Mouse (Mus musculus): ENCODE data around the gene Tbx15. TPM values are rescaled to one million over a fixed set of nuclear protein-coding genes. Genes with fewer than 3 reads are reported as not detected.
"Not testable (repeated sequence)": the region's sequence is repeated elsewhere in the genome, so short reads cannot be mapped to it uniquely, and the experiment has no call there.

Tbx15 gene
- polyA plus RNA-seq, 1 experiment from 2014 or later: 0.13 TPM

GRCm38 (mm10) chr3:99264695-99265094, 24.5 kb downstream of the Tbx15 start:
- ATAC-seq: no peak
- H3K27me3 ChIP-seq: peaks cover 4% of the 10 kb centered on the region
- in situ Hi-C loops (cut with MboI; ENCODE audit: low pct_unique_long_range_greater_than_20kb): no loop called here

GRCm38 (mm10) chr3:99266752-99267303, 26.6 kb downstream of the Tbx15 start:
- in situ Hi-C loops (cut with MboI; ENCODE audit: low pct_unique_long_range_greater_than_20kb): no loop called here
- POLR2A ChIA-PET: interaction anchor here (0.7 kb wide), 1 partner anchor 53 kb away, joined by 5 read pairs; no protein-coding TSS in a partner anchor
- CTCF ChIA-PET: interaction anchor here (1.2 kb wide), 1 partner anchor 33 kb away, joined by 3 read pairs; no protein-coding TSS in a partner anchor
- DNase-seq (ENCODE audit: low read depth, low spot score): no peak
- no peaks in the 10 kb centered on the region for H3K27me3 ChIP-seq
- ATAC-seq: no peak
- TF ChIP-seq CTCF (IDR thresholded peaks at IDR 0.05): no peak

More at GRCm38 (mm10) chr3:99264695-99265094, 24.5 kb downstream of the Tbx15 start:
- CTCF ChIA-PET: no interaction called here
- TF ChIP-seq CTCF (IDR thresholded peaks at IDR 0.05): no peak
- POLR2A ChIA-PET: interaction anchor here (0.6 kb wide), 1 partner anchor 53 kb away, joined by 5 read pairs; no protein-coding TSS in a partner anchor
- DNase-seq (ENCODE audit: low read depth, low spot score): no peak

GRCm38 (mm10) chr3:99277973-99278580, 37.9 kb downstream of the Tbx15 start:
- DNase-seq (ENCODE audit: low read depth, low spot score): no peak

GRCm38 (mm10) chr3:99279718-99280117, 39.5 kb downstream of the Tbx15 start:
- POLR2A ChIA-PET: no interaction called here
- no peak for TF ChIP-seq CTCF (IDR thresholded peaks at IDR 0.05)
- no peaks in the 10 kb centered on the region for H3K27me3 ChIP-seq
- ATAC-seq: no peak
- CTCF ChIA-PET: no interaction called here
- no peak for DNase-seq (ENCODE audit: low read depth, low spot score)
- in situ Hi-C loops (cut with MboI; ENCODE audit: low pct_unique_long_range_greater_than_20kb): no loop called here

More at GRCm38 (mm10) chr3:99277973-99278580, 37.9 kb downstream of the Tbx15 start:
- ATAC-seq: no peak
- TF ChIP-seq CTCF (IDR thresholded peaks at IDR 0.05): no peak
- in situ Hi-C loops (cut with MboI; ENCODE audit: low pct_unique_long_range_greater_than_20kb): no loop called here
- ChIA-PET POLR2A (no interaction called here), CTCF (interaction anchor here (0.9 kb wide), 1 partner anchor 22 kb away, joined by 3 read pairs; no protein-coding TSS in a partner anchor)
- no peaks in the 10 kb centered on the region for H3K27me3 ChIP-seq

DNA sequence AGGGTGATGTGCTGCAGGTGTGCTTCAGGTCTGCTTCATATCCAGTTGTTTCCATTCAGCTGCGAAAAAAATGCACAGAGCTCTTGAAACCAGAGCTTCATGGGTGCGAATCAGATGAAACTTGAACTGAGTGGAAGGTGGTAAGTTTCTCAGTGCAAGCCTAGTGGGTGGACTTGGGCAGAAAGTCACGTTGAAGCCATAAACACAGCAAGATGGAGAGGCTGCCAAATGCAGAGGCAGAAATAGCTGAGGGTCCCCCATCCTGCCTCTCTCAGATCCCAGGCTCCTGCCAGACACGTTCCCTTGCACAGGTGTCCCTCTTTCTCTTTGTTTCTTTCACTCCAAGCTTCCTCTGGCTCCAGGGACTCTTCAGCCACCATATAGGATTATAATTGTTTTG, 41.3 kb downstream of the Tbx15 start:
- H3K27me3 ChIP-seq: no peaks in the 10 kb centered on the region
- POLR2A ChIA-PET: no interaction called here
- TF ChIP-seq CTCF (IDR thresholded peaks at IDR 0.05): no peak
- in situ Hi-C loops (cut with MboI; ENCODE audit: low pct_unique_long_range_greater_than_20kb): no loop called here
- CTCF ChIA-PET: interaction anchor here (1.2 kb wide), 1 partner anchor 13 kb away, joined by 3 read pairs; no protein-coding TSS in a partner anchor
- DNase-seq (ENCODE audit: low read depth, low spot score): no peak
- no peak for ATAC-seq

DNA sequence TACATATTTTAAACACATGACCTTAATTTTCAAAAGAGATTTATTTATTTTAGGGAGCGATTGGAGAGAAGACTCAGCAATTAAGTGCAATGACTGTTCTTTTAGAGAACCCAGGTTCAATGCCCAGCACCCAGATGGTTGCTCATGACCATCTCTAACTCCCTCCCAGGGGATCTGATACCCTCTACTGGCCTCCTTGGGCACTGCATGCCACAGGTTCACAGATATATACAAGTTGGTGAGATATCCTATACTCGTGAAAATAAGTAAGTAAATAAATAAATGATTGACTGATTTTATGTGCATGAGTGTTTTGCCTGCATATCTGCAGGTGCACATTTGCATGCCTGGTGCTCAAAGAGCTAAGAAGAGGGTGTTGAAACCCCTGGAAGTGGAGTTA, 48.1 kb downstream of the Tbx15 start:
- CTCF ChIA-PET: no interaction called here
- DNase-seq (ENCODE audit: low read depth, low spot score): no peak
- peak; percentile 75 for TF ChIP-seq CTCF (IDR thresholded peaks at IDR 0.05)
- in situ Hi-C loops (cut with MboI; ENCODE audit: low pct_unique_long_range_greater_than_20kb): no loop called here
- H3K27me3 ChIP-seq: peaks cover 3% of the 10 kb centered on the region
- POLR2A ChIA-PET: no interaction called here
- ATAC-seq: no peak

- TF ChIP-seq CTCF (IDR thresholded peaks at IDR 0.05): no peak
- no peak for ATAC-seq
- POLR2A ChIA-PET: no interaction called here
- peaks cover 3% of the 10 kb centered on the region for H3K27me3 ChIP-seq
- DNase-seq (ENCODE audit: low read depth, low spot score): no peak
- in situ Hi-C loops (cut with MboI; ENCODE audit: low pct_unique_long_range_greater_than_20kb): no loop called here
- CTCF ChIA-PET: no interaction called here
Observed at GRCm38 (mm10) chr3:99290064-99290702, 50.0 kb downstream of the Tbx15 start.

DNA sequence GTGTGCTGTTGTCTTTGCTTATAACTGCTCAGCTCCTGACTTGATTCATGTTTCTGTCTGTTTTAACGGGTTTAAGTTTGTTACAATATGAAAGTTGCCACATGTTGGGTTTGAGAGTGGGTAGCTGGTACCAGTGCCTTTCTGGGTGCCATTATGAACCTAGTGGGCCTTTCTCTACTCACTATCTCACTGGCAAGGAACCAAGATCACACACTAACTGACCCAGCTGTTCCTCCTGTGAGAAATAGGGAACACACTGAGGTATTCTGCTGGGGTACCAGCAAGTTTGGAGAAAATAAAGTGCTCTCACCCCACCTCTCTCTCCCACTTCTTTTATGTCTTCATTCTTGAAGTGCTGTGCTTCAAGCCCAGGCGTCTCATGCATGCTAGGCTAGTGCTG, 50.7 kb downstream of the Tbx15 start:
- DNase-seq (ENCODE audit: low read depth, low spot score): no peak
- peaks cover 3% of the 10 kb centered on the region for H3K27me3 ChIP-seq
- in situ Hi-C loops (cut with MboI; ENCODE audit: low pct_unique_long_range_greater_than_20kb): no loop called here
- ChIA-PET POLR2A (no interaction called here), CTCF (no interaction called here)
- TF ChIP-seq CTCF (IDR thresholded peaks at IDR 0.05): no peak
- ATAC-seq: no peak

DNA sequence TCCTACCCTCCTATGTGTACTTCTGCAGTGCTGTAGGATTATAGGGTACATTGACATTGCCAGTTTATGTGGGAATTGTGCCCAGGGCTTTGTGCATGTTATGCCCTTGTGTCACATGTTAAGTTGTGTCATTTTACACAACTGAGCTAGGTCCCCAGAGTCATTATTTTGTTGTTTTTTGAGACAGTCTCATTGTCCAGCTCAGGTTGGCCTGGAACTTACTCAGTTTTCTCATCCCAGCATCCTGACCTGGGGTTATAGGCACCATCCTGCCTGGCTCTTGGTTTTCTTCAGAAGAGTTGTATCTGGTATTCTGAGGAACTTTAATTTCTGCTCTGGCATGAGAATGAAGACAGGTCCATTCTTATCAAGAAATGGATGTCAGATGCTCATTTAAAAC, 51.2 kb downstream of the Tbx15 start:
- CTCF ChIA-PET: no interaction called here
- in situ Hi-C loops (cut with MboI; ENCODE audit: low pct_unique_long_range_greater_than_20kb): no loop called here
- ATAC-seq: no peak
- DNase-seq (ENCODE audit: low read depth, low spot score): no peak
- peaks cover 3% of the 10 kb centered on the region for H3K27me3 ChIP-seq
- POLR2A ChIA-PET: no interaction called here
- no peak for TF ChIP-seq CTCF (IDR thresholded peaks at IDR 0.05)

DNA sequence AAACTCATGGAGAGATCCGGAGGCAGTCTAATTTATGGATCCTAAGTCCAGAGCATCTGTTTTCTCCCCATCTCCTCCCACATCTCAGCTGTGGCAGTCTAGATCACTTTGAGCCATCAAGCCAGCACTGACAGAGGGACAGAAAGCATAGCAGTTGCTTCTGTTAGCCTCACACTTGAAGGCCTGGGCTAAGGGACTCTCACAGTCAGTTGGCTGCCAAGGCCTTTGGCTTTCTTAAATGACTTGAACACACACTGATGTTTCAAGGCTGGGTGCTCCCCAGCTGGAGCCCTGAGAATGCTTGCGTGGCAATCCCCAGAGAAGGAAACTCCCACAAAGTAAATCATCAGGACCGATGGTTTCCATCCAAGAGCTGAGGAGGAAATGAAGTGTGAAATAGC, 52.4 kb downstream of the Tbx15 start:
- ChIA-PET POLR2A (no interaction called here), CTCF (no interaction called here)
- peaks cover 3% of the 10 kb centered on the region for H3K27me3 ChIP-seq
- TF ChIP-seq CTCF (IDR thresholded peaks at IDR 0.05): no peak
- DNase-seq (ENCODE audit: low read depth, low spot score) (peak; percentile 77), ATAC-seq (peak; percentile 28)
- in situ Hi-C loops (cut with MboI; ENCODE audit: low pct_unique_long_range_greater_than_20kb): no loop called here

GRCm38 (mm10) chr3:99294209-99294608, 54.0 kb downstream of the Tbx15 start:
- CTCF ChIA-PET; POLR2A ChIA-PET; in situ Hi-C loops (cut with MboI; ENCODE audit: low pct_unique_long_range_greater_than_20kb); DNase-seq (ENCODE audit: low read depth, low spot score); ATAC-seq; H3K27me3 ChIP-seq: not testable (repeated sequence)

Measured in Patski (cell line).